Mouse (Mus musculus) lung, adult 2 months (tissue): ENCODE results near the gene Tmem185b. TPM values are rescaled to one million over a fixed set of nuclear protein-coding genes. Genes with fewer than 3 reads are reported as not detected.

Experiments used
- DNase-seq: peaks from one replicate; pipeline ENCODE4 v3.0.0; 2022
- H3K4me1 ChIP-seq: fragments of 200-500 bp; 2 replicates; pipeline ENCODE4 v1.6.1; 2011; ENCODE audit warnings: low read length; ENCODE audit not compliant: control insufficient read depth, insufficient read depth
- H3K4me3 ChIP-seq: fragments of 200-500 bp; replicated peaks from 2 replicates; pipeline ENCODE3; 2011; ENCODE audit warnings: low read depth, mild to moderate bottlenecking, control low read depth, low read length; ENCODE audit errors: extremely low read depth
- CTCF ChIP-seq: fragments of 200-500 bp; IDR thresholded peaks from 2 replicates; pipeline ENCODE4 v1.5.1; 2011; ENCODE audit warnings: mild to moderate bottlenecking, low read length, control low read depth; ENCODE audit not compliant: insufficient read depth
- POLR2A ChIP-seq: fragments of 200-500 bp; IDR thresholded peaks from 2 replicates; pipeline ENCODE4 v1.6.1; 2011; ENCODE audit warnings: low read depth, mild to moderate bottlenecking, control low read depth, low read length, borderline replicate concordance; ENCODE audit errors: extremely low read depth
- WGBS: fragments of 180-500 bp; shearing (Covaris S2); methylation state at CpG from one replicate; pipeline ENCODE4 v1.1.7; 2018; 5-methylcytosine and 5-hydroxymethylcytosine counted together
- polyA plus RNA-seq: library from polyadenylated mRNA; depleted of rRNA; stranded (reverse); fragments of >200 nt; gene quantifications from 2 replicates; pipeline ENCODE4 v1.2.3, GENCODE M21; 2012; rRNA removed

Tmem185b gene
- 20.6 and 29.5 TPM in 2 replicates for polyA plus RNA-seq

- peak within 1 kb of the TSS; percentile 90 for H3K4me3 ChIP-seq
- DNase-seq: peak; percentile 95
- TF ChIP-seq CTCF (no peak), POLR2A (peak; percentile 89; the same call in 1 of the 2 replicates)
- peaks cover 13% of the 10 kb centered on the region for H3K4me1 ChIP-seq
- 2% methylated on average over 80 of the region's 82 CpGs for WGBS
Observed at GRCm38 (mm10) chr1:119525689-119526591, at the start of gene Tmem185b. Gene Tmem185b, plus strand, starts transcription at chr1:119526160.

DNA sequence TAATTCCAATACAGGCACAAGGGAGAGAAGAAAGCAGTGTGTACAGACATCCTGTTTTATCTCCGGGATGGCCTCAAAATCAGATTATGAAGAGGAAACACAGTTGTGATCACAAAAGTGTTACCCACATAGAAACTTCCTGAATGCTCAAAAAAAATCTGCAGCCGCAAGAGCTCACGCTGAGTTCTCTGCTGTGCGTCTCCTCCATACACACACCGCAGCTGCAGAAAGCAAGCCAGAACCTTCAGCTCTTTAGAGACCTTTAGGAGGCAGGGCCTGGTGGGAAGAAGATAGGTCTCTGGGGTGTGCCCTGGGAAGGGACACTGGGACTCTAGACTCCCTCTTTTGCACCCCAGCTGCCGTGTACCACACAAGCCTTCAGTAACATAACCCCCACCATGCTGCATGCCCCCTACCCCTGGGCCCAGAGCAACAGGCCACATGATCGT, 49.0 kb upstream of the Tmem185b start:
- no peak for DNase-seq
- no peak overlapping the region for H3K4me3 ChIP-seq
- no peaks in the 10 kb centered on the region for H3K4me1 ChIP-seq
- no peak for TF ChIP-seq CTCF
- no peak for TF ChIP-seq POLR2A
- WGBS: 44% methylated on average over 7 of the region's 7 CpGs

- H3K4me1 ChIP-seq: no peaks in the 10 kb centered on the region
- no peak overlapping the region for H3K4me3 ChIP-seq
- DNase-seq: no peak
- WGBS: 63% methylated on average over 4 of the region's 4 CpGs
- TF ChIP-seq CTCF (no peak), POLR2A (no peak)
Observed at GRCm38 (mm10) chr1:119479641-119480040, 46.3 kb upstream of the Tmem185b start.

DNA sequence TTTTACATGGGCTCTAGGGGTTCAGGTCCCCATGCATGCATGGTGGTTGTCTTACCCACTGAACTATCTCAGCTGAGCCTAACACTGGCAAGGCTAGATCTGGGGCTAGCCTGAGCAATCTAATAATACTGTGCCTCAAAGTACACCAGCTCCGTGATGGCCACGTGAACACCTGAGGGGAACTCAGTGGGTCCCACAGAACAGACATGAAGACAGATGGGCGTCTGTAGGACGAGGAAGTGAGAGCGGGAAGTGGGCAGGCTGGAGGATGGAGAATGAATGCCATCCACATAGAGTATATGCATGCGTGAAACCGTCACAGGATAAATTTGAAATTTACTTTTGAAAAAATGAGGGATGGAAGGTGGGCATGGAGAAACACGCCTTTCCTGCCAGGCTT, 45.3 kb upstream of the Tmem185b start:
- Histone ChIP-seq H3K4me3 (no peak overlapping the region), H3K4me1 (no peaks in the 10 kb centered on the region)
- no peak for TF ChIP-seq CTCF
- no peak for TF ChIP-seq POLR2A
- DNase-seq: no peak
- 89% methylated on average over 8 of the region's 8 CpGs for WGBS

GRCm38 (mm10) chr1:119481205-119481932, 44.6 kb upstream of the Tmem185b start:
- DNase-seq: no peak
- WGBS: 91% methylated on average over 7 of the region's 7 CpGs

DNA sequence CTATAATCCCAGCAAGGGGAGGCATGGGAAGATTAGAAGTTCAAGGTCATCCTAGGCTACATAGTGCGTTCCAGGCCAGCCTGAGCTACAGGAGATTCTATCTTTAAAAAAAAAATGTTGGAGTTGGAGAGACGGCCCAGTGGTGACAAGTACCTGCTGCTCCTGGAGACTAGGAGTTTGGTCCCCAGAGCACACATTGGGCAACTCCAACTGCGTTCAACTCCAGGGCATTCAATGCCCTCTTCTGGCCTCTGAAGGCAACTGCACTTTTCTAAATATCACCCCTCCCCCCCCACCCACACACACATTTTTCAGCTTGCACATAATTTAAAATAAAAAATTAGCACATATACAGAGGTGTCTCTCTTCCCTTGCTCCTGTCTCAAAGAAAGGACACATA, 43.1 kb upstream of the Tmem185b start:
- no peak for DNase-seq
- TF ChIP-seq POLR2A (no peak), CTCF (peak; percentile 55)
- 53% methylated on average over 3 of the region's 3 CpGs for WGBS
- 0 out of 2 replicates have a peak, but pooled peaks cover 2% of the 10 kb centered on the region for H3K4me1 ChIP-seq
- H3K4me3 ChIP-seq: no peak overlapping the region

More at GRCm38 (mm10) chr1:119481205-119481932, 44.6 kb upstream of the Tmem185b start:
- Histone ChIP-seq H3K4me1 (no peaks in the 10 kb centered on the region), H3K4me3 (no peak overlapping the region)
- TF ChIP-seq POLR2A (no peak), CTCF (no peak)

DNA sequence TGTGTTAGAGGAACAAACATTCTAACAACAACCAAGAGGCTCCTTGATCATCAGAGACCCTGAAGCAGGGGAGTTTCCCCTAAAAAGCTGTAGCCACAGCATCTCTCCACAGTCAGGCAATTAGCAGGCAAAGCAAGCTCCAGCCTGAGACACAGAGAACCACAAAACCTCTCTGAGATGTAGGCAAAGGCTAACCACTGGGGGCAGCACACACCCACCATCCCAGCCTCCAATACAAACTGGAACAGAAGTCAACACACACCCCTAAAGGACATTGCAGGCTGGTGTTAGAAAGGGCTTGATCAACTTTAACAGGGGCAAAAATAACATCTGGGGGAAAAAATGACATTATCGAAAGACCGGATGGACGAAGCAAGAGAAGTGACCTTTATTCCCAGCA, 41.5 kb upstream of the Tmem185b start:
- Histone ChIP-seq H3K4me1 (peaks cover 5% of the 10 kb centered on the region; the same call in 1 of the 2 replicates), H3K4me3 (no peak overlapping the region)
- 47% methylated on average over 3 of the region's 3 CpGs for WGBS
- TF ChIP-seq CTCF: peak; percentile 72
- TF ChIP-seq POLR2A: no peak
- DNase-seq: no peak

DNA sequence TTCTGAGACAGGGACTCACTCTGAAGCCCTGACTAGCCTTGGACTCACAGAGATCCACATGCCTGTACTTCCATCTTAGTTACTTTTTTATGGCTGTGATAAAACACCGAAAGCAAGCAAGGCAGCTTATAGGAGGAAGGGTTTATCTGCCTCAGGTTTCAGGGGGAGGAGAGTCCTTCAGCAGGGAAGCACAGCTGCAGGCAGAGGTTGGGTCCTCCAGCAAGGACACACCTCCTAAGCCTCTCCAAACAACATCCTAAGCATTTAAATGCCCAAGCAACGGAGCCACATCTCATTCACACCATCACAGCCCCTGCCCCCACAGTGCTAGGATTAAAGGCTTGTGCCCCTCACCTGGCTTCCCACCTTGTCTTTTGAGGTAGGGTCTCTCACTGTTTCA, 40.1 kb upstream of the Tmem185b start:
- DNase-seq: no peak
- 51% methylated on average over 2 of the region's 2 CpGs for WGBS
- TF ChIP-seq POLR2A: no peak
- TF ChIP-seq CTCF: no peak

DNA sequence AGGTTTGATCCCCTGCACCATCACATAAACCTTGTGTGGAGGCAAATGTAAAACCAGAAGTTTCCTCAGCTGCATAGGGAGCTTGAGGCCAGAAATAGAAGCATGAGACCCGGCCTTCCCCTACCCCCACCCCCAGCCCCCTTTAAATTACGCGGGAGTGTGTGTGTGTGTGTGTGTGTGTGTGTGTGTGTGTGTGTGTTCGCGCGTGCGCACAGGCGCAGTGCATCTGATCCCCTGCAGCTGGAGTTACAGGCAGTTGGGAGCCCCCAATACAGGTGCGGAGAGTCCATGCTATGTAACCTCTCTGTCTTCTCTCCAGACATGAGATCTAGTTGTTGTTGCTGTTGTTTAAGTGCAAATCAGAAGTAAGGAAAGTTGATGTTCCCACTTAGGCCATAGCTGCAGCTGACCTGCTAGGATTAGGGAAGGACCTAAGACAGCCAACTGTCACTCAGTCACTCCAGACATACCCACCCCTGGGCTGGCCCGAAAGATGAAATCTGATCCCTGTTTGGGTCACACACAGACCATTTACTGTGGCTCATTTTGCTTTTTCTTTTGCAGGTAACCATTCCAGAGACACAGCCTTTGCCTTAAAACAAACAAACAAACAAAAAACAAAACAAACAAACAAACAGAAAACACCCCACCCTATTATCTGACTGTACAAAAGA, 37.9 kb upstream of the Tmem185b start:
- TF ChIP-seq CTCF (no peak), POLR2A (no peak)
- Histone ChIP-seq H3K4me1 (peaks cover 15% of the 10 kb centered on the region), H3K4me3 (no peak overlapping the region)
- 58% methylated on average over 10 of the region's 10 CpGs for WGBS
- no peak for DNase-seq

More for the DNA sequence above, 40.1 kb upstream of the Tmem185b start:
- Histone ChIP-seq H3K4me1 (peaks cover 11% of the 10 kb centered on the region; the same call in 1 of the 2 replicates), H3K4me3 (no peak overlapping the region)
